Mouse (Mus musculus): ENCODE data around the gene Lpin3. TPM values are rescaled to one million over a fixed set of nuclear protein-coding genes. Genes with fewer than 3 reads are reported as not detected.

The Lpin3 gene
- polyA plus RNA-seq, 1 experiment from 2014 or later = 0.55 TPM

DNA sequence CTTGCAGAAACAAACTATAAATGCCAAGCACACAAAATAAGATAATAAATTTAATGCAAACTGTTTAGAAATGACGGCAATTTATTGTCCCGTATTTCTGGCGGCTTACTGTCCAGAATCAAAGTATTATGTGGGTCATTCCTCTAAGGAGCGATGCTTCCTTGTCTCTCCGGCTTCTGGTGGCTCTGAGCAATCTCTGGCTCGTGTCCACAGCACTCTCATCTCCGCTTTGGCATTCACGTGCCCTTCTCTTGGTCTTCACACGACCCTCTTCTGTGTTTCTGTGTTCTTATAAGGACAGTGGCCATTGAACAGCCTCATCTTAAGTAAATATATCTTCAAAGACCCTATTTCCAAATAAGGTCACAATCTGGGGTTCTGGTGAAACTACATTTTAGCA lies 34.2 kb downstream of the Lpin3 start:
- Histone ChIP-seq H3K4me1 (replicated peaks) (0 out of 2 replicates have a peak, but pooled peaks cover 6% of the 10 kb centered on the region), H3K4me2 (no peak overlapping the region), H3K36me3 (no peaks in the 10 kb centered on the region), H3K9ac (no peak overlapping the region), H3K27ac (no peak overlapping the region), H3K4me3 (replicated peaks) (no peak overlapping the region), H3K27me3 (peaks cover 53% of the 10 kb centered on the region), H3K9me3 (replicated peaks) (no peaks in the 10 kb centered on the region)
- DNase-seq (no peak), ATAC-seq (ENCODE audit: low read depth) (no peak)
- 61% methylated on average over 9 of the region's 9 CpGs for WGBS (ENCODE audit: insufficient replicate concordance)

DNA sequence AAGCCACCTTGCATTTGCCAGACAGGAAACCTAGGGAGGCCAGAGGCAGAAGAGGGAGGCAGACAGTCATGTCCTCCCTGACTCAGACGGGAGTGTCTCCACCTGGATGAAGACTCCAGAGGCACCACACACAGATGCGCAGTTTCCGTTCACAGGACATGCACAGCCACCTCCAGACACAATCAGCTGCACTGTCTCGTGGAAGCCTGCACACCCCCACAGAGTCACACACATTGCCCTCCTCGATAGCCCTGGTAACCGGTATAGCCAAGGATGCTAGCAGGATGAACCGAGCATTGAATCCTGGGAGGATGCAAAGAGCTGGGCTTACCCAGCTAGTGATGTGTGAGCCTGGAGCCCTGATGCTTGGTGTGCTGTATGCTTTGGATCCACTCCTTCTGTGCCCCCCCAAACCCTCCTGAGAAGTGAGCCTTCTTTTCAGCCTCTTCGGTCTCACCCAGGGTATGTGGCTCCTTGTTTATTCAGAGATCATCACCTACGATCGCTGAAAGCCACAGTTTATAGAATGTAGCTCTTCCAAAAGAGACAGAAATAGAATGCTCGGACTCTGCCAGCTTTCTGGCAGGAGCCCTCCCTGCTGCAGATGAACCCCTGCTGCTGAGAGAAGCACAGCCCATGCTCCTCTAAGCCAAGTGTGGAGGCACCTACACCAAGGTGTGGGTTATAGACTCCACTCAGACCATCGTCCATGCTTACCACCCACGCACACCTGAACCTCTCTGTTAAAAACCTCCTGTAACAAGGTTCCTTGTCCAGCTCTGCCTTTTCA lies 35.5 kb downstream of the Lpin3 start:
- H3K9me3 ChIP-seq (replicated peaks) = no peaks in the 10 kb centered on the region
- H3K27ac ChIP-seq = no peak overlapping the region
- H3K9ac ChIP-seq = no peak overlapping the region
- 0 out of 2 replicates have a peak, but pooled peaks cover 6% of the 10 kb centered on the region for H3K4me1 ChIP-seq (replicated peaks)
- no peak overlapping the region for H3K4me2 ChIP-seq
- H3K4me3 ChIP-seq (replicated peaks) = no peak overlapping the region
- no peaks in the 10 kb centered on the region for H3K36me3 ChIP-seq
- H3K27me3 ChIP-seq = peaks cover 40% of the 10 kb centered on the region
- no peak for ATAC-seq (ENCODE audit: low read depth)
- WGBS (ENCODE audit: insufficient replicate concordance) = 64% methylated on average over 13 of the region's 13 CpGs
- no peak for DNase-seq

DNA sequence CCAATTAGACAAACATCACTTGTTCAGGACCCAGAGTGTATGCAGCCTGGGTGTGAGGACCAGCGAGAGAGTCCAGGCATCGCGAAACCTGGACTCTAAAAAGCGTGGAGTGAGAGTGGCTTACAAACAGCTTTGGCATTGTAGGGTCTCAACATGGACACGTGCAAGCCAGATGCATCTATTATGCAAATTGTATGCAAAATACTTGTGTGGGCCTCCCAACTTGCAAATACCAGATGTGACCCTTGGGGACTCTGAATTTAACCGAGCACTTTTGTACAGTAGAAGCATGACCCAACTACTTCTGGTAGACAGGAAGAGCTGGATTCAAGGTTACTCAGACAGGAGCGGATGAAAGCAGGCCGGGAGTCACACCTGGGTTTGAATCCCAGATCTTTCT lies 36.2 kb downstream of the Lpin3 start:
- Histone ChIP-seq H3K9ac (no peak overlapping the region), H3K4me1 (replicated peaks) (0 out of 2 replicates have a peak, but pooled peaks cover 3% of the 10 kb centered on the region), H3K4me3 (replicated peaks) (no peak overlapping the region), H3K9me3 (replicated peaks) (no peaks in the 10 kb centered on the region), H3K4me2 (no peak overlapping the region), H3K27me3 (peaks cover 33% of the 10 kb centered on the region), H3K27ac (no peak overlapping the region), H3K36me3 (no peaks in the 10 kb centered on the region)
- 68% methylated on average over 8 of the region's 8 CpGs for WGBS (ENCODE audit: insufficient replicate concordance)
- ATAC-seq (ENCODE audit: low read depth) (no peak), DNase-seq (no peak)

DNA sequence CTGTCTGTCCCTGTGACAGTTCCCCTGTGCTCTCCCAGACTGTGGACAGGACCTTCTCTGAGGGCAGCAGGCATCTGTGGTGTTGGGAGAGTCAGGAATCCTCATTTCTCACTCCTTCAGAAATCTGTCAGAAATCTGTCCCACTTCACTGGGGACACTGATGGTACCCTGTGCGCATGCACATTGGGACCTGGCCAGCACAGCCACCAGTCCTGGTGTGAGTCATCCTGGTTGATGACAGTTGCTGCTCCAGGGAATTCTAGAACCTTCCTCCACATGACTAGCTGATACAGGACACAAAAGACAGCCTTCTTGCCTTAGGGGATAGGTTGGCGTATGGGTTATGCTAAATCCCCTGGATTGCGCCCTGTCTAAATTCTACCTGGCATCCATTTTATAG lies 36.8 kb downstream of the Lpin3 start:
- DNase-seq (no peak), ATAC-seq (ENCODE audit: low read depth) (no peak)
- Histone ChIP-seq H3K4me1 (replicated peaks) (no peaks in the 10 kb centered on the region), H3K9me3 (replicated peaks) (no peaks in the 10 kb centered on the region), H3K27ac (no peak overlapping the region), H3K4me2 (no peak overlapping the region), H3K9ac (no peak overlapping the region), H3K36me3 (no peaks in the 10 kb centered on the region), H3K4me3 (replicated peaks) (no peak overlapping the region), H3K27me3 (peaks cover 27% of the 10 kb centered on the region)
- 82% methylated on average over 3 of the region's 3 CpGs for WGBS (ENCODE audit: insufficient replicate concordance)

DNA sequence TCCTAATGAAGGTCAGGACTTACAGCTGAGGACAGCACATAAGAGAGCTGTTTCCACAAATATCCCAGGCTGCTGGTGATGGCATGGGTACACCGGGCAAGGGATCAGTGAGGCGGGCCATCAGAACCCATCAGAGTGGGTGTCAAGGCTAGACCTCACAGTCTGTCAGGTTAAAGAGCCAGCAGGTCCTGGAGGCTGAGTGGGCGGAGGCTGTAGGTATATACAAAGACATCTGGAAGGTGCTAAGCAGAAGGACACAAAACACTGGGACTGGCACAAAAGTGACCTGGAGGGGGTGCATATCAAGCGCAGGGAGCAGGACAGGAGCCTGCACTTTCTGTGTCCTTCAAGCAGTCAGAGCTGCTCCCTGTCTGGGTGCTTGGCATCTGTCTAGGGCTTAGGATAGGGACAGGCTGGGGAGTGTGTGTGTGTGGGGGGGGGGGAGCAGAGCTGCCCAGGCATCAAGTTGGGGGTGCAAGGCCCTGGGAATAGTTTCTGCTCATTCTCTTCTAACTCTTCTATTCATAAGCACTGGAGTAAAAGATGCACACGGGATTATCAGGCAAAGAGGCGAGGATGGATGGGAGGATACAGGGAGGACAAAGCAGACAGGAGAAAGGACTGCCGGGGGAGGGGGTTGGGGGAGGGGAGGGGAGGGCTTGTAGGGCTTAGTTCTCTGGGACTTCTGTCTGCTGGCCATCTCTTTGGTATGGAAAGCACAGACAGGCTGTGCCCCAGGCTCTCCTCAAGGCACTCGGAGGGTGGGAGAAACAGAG lies 37.9 kb downstream of the Lpin3 start:
- Histone ChIP-seq H3K36me3 (no peaks in the 10 kb centered on the region), H3K27ac (no peak overlapping the region), H3K4me2 (no peak overlapping the region), H3K4me1 (replicated peaks) (no peaks in the 10 kb centered on the region), H3K27me3 (peaks cover 17% of the 10 kb centered on the region), H3K9me3 (replicated peaks) (no peaks in the 10 kb centered on the region), H3K9ac (no peak overlapping the region), H3K4me3 (replicated peaks) (no peak overlapping the region)
- DNase-seq (no peak), ATAC-seq (ENCODE audit: low read depth) (no peak)
- WGBS (ENCODE audit: insufficient replicate concordance) = 56% methylated on average over 8 of the region's 8 CpGs

DNA sequence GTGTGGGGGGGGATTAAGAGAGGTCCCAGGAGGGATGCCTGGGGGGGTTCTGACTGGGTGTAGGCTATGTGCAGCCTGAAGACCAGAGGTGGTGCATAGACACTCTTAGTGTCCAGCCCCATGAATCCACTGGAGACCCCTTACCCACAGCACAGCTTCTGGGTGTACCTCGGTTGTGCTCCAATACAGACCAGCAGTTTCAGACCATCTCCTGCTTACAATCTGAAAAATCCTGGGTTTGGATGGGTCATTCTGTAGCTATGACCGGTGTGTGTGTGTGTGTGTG lies 38.4 kb downstream of the Lpin3 start:
- Histone ChIP-seq H3K4me2 (no peak overlapping the region), H3K27me3 (peaks cover 12% of the 10 kb centered on the region), H3K4me3 (replicated peaks) (no peak overlapping the region), H3K27ac (no peak overlapping the region), H3K9me3 (replicated peaks) (no peaks in the 10 kb centered on the region), H3K9ac (no peak overlapping the region), H3K4me1 (replicated peaks) (no peaks in the 10 kb centered on the region), H3K36me3 (no peaks in the 10 kb centered on the region)
- ATAC-seq (ENCODE audit: low read depth) (no peak), DNase-seq (no peak)
- 75% methylated on average over 2 of the region's 2 CpGs for WGBS (ENCODE audit: insufficient replicate concordance)

DNA sequence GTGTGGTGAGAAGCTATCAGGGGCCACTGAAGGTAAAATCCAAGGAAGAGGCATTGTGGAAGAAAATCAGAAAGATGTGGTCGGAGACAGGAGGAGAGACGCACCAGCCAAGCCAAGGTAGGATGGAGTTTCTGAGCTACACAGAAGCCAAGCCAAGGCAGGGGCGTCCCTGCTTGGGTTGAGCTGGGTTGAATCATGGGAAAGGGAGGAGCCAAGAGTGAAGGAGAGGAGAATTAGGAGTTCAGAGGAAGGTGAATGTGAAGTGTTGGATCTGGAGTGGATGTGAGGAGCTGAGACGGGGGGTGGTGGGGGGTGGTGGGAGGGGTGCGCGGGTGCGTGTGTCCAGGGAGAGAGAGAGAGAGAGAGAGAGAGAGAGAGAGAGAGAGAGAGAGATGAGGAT lies 40.8 kb downstream of the Lpin3 start:
- no peak for ATAC-seq (ENCODE audit: low read depth)
- no peak overlapping the region for H3K9ac ChIP-seq
- H3K27me3 ChIP-seq = no peaks in the 10 kb centered on the region
- DNase-seq = no peak
- H3K27ac ChIP-seq = no peak overlapping the region
- H3K9me3 ChIP-seq (replicated peaks) = no peaks in the 10 kb centered on the region
- no peak overlapping the region for H3K4me3 ChIP-seq (replicated peaks)
- no peaks in the 10 kb centered on the region for H3K36me3 ChIP-seq
- 59% methylated on average over 5 of the region's 7 CpGs for WGBS (ENCODE audit: insufficient replicate concordance)
- H3K4me1 ChIP-seq (replicated peaks) = no peaks in the 10 kb centered on the region
- H3K4me2 ChIP-seq = no peak overlapping the region

DNA sequence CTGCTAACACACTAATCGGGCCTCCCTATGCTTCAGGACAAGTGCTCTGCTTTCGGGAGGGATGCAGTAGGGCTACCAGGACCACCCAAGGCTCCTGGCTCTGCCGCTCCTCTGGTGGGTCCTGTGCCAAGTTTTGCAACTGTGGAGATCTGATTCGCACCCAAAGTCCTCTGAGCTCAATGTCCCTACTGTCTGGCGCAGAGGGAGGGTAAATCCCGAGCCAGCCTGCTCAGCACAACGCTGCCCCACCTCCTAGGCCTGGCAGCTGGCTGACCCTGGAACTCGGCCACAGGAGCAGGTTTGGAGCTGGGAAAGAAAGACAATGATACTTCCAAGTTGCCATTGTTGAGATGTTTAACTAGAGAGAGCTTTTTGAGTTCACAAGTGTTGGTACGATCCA lies 44.7 kb downstream of the Lpin3 start:
- no peaks in the 10 kb centered on the region for H3K36me3 ChIP-seq
- H3K9ac ChIP-seq = no peak overlapping the region
- WGBS (ENCODE audit: insufficient replicate concordance) = 67% methylated on average over 9 of the region's 9 CpGs
- no peak overlapping the region for H3K27ac ChIP-seq
- H3K4me2 ChIP-seq = no peak overlapping the region
- H3K4me3 ChIP-seq (replicated peaks) = no peak overlapping the region
- no peaks in the 10 kb centered on the region for H3K9me3 ChIP-seq (replicated peaks)
- DNase-seq = no peak
- H3K27me3 ChIP-seq = no peaks in the 10 kb centered on the region
- ATAC-seq (ENCODE audit: low read depth) = no peak
- H3K4me1 ChIP-seq (replicated peaks) = no peaks in the 10 kb centered on the region

DNA sequence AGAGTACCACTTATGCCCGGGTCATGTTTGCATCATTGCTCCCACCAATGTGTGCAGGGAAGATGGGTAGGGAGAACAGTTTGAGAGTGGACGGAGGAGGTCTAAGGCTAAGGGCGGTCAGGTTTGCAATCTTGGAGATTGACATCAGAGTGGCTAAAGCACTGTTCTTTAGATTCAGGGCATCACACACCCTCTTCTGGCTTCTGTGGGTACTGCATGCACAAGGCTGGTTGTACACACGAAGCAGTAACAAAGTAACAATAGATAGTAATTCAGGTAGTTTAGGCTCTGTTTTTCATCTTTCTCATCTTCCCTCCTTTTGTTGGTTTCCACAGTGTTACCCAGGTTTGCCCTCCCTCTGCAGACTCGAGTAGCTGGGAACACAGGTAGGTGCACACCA lies 50.9 kb downstream of the Lpin3 start:
- Histone ChIP-seq H3K36me3 (no peaks in the 10 kb centered on the region), H3K4me3 (replicated peaks) (no peak overlapping the region), H3K27me3 (no peaks in the 10 kb centered on the region), H3K4me2 (no peak overlapping the region), H3K27ac (no peak overlapping the region), H3K9ac (no peak overlapping the region), H3K9me3 (replicated peaks) (no peaks in the 10 kb centered on the region), H3K4me1 (replicated peaks) (no peaks in the 10 kb centered on the region)
- 75% methylated on average over 5 of the region's 5 CpGs for WGBS (ENCODE audit: insufficient replicate concordance)
- no peak for ATAC-seq (ENCODE audit: low read depth)
- no peak for DNase-seq

DNA sequence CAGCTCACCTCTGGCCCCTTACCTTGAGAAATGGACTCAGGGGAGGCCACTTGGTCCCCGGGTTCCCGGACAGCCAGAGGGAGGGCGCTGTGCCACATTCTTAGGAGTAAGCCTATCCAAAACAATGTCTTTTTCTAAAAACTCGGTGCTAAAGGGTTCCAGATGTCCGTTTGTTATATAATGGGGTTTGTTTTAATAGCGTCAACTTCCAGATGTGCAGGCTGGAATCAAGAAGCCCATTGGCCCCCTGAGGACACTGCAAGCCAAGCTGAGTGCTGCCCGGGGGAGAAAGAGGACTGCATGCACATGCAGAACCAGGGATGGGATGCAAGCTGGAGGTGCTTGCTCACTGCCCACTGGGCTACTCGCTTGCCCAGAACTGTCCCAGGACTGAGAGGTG lies 51.9 kb downstream of the Lpin3 start:
- H3K36me3 ChIP-seq = no peaks in the 10 kb centered on the region
- H3K4me2 ChIP-seq = no peak overlapping the region
- DNase-seq = no peak
- no peak for ATAC-seq (ENCODE audit: low read depth)
- H3K27ac ChIP-seq = no peak overlapping the region
- no peak overlapping the region for H3K4me3 ChIP-seq (replicated peaks)
- WGBS (ENCODE audit: insufficient replicate concordance) = 71% methylated on average over 8 of the region's 8 CpGs
- H3K9ac ChIP-seq = no peak overlapping the region
- H3K27me3 ChIP-seq = no peaks in the 10 kb centered on the region
- no peaks in the 10 kb centered on the region for H3K4me1 ChIP-seq (replicated peaks)
- no peaks in the 10 kb centered on the region for H3K9me3 ChIP-seq (replicated peaks)

DNA sequence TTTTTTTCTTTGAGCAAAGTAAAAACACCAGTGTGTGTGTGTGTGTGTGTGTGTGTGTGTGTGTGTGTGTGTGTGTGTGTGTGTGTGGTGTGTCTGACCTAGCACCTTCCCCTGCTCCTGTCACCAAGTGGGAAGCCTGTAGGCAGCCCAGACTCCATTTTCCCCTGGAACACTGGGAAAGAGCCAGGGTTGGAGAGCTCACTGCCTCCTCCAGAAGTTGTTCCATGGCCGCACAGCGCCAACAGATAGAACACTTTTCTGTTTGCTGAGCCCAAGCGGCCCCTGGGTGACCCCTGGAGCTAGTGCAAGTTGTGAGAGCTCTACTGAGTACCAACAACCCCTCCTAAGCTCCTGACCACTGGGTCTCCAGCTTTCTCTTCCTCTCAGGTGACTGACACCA lies 52.5 kb downstream of the Lpin3 start:
- ATAC-seq (ENCODE audit: low read depth) = no peak
- Histone ChIP-seq H3K27ac (no peak overlapping the region), H3K4me2 (no peak overlapping the region), H3K27me3 (no peaks in the 10 kb centered on the region), H3K4me1 (replicated peaks) (no peaks in the 10 kb centered on the region), H3K36me3 (no peaks in the 10 kb centered on the region), H3K9ac (no peak overlapping the region), H3K9me3 (replicated peaks) (no peaks in the 10 kb centered on the region), H3K4me3 (replicated peaks) (no peak overlapping the region)
- WGBS (ENCODE audit: insufficient replicate concordance) = 58% methylated on average over 3 of the region's 3 CpGs
- no peak for DNase-seq

DNA sequence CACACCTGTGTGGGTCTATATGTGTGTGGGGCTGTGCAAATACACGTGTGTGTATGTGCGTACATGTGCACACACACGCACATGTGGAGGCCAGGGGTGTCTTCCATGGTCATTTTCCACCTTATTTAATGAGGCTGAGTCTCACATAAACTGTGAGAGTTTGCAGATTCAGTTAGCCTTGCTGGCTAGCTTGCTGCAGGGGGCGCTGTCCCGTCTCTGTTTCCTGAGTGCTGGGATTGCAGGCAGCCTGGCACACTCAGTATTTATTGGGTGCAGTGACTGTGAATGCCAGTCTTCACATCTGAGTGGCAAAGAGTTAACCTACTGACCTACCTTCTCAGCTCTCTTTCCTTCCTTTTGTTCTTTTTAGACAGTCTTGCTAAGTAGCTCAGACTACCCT lies 53.4 kb downstream of the Lpin3 start:
- DNase-seq = no peak
- Histone ChIP-seq H3K9ac (no peak overlapping the region), H3K9me3 (replicated peaks) (no peaks in the 10 kb centered on the region), H3K4me2 (no peak overlapping the region), H3K4me1 (replicated peaks) (no peaks in the 10 kb centered on the region), H3K36me3 (no peaks in the 10 kb centered on the region), H3K27me3 (no peaks in the 10 kb centered on the region), H3K4me3 (replicated peaks) (no peak overlapping the region), H3K27ac (no peak overlapping the region)
- 49% methylated on average over 5 of the region's 5 CpGs for WGBS (ENCODE audit: insufficient replicate concordance)
- no peak for ATAC-seq (ENCODE audit: low read depth)
